Mouse (Mus musculus): Measurements from ENCODE around the gene Cntn5. TPM values are rescaled to one million over a fixed set of nuclear protein-coding genes. Genes with fewer than 3 reads are reported as not detected.

The Cntn5 gene
- polyA plus RNA-seq, 1 experiment from 2014 or later: not detected

DNA sequence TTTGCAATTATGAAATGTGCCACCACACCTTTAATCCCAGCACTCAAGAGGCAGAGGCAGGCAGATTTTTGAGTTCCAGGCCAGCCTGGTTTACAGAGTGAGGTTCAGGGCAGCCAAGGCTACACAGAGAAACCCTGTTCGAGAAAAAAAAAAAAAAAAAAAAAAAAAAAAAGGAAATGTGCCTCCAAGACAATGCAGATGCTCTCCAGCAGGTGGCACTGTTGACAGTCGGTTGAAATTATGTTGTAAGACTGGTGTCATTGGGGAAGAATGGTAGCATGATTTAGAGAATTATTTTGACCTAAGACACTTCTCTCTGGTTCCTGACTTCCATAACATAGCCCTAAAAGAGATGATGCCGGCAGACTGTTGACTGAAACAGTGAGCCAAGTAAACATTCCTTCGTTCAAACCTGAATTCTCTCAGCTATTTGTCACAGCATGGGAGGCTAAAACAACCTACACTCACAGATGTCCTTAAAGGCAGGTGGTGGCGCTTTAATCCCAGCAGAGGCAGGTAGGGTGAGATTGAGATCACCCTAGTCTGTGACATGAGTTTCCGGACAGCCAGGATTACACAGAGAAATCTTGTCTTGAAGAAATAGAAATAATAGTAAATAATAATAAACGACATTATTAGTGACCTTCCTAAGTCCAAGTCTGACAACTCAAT lies 579.7 kb downstream of the Cntn5 start:
- no peaks in the 10 kb centered on the region for H3K79me2 ChIP-seq (ENCODE audit: inconsistent target)
- no peak overlapping the region for H3K27ac ChIP-seq
- H3K4me3 ChIP-seq (ENCODE audit: inconsistent target): no peak overlapping the region
- WGBS (ENCODE audit: missing documents): 51% methylated on average over 6 of the region's 7 CpGs
- no peaks in the 10 kb centered on the region for H3K36me3 ChIP-seq (ENCODE audit: inconsistent target)

- no peaks in the 10 kb centered on the region for H3K36me3 ChIP-seq (ENCODE audit: inconsistent target)
- H3K4me3 ChIP-seq (ENCODE audit: inconsistent target): no peak overlapping the region
- H3K79me2 ChIP-seq (ENCODE audit: inconsistent target): no peaks in the 10 kb centered on the region
- no peak overlapping the region for H3K27ac ChIP-seq
- WGBS (ENCODE audit: missing documents): 66% methylated on average over 2 of the region's 2 CpGs
These were observed 635.2 kb downstream of the Cntn5 start for GRCm38 (mm10) chr9:10269342-10269741.

DNA sequence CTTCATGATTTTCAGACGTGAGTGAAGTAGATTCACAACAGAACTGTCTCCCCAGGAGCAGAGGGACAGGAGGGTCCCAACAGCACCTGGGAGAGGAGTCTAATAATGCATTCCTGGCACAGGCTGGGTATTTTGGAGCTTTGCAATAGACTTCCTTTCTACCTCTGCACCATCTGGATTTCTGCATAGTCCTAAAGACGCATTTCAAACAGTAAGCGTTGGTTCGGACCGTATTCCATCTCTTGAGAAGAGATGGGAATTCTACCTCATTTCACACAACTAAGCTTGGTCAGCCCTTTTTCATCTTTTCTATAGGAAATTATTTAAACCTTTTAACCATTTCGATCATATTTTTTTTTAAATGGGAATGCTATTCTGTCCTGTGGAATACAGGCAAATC lies 635.7 kb downstream of the Cntn5 start:
- 76% methylated on average over 6 of the region's 6 CpGs for WGBS (ENCODE audit: missing documents)
- Histone ChIP-seq H3K36me3 (ENCODE audit: inconsistent target) (no peaks in the 10 kb centered on the region), H3K79me2 (ENCODE audit: inconsistent target) (no peaks in the 10 kb centered on the region), H3K4me3 (ENCODE audit: inconsistent target) (no peak overlapping the region), H3K27ac (no peak overlapping the region)

DNA sequence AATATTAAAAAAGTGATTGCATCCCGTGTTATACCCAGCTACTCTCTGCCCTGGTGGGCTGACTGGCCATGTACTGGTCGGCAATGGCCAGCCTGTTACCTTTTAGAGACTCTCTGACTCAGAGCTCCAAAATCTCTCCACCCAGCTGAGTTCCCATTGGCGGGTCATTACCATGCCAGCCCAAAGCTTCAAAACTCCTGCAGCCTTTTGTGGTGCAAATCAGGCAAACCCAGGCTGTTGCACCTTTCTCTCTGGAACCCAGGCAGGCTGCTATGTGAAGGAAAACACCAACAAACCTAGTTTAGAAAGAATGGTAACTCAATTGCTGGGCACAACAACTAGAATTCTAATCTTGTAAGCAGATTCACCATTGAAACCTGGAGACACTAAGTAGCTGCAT lies 639.0 kb downstream of the Cntn5 start:
- no peaks in the 10 kb centered on the region for H3K36me3 ChIP-seq (ENCODE audit: inconsistent target)
- H3K79me2 ChIP-seq (ENCODE audit: inconsistent target): no peaks in the 10 kb centered on the region
- H3K27ac ChIP-seq: no peak overlapping the region
- H3K4me3 ChIP-seq (ENCODE audit: inconsistent target): no peak overlapping the region
- WGBS (ENCODE audit: missing documents): 55% methylated on average over 3 of the region's 3 CpGs

GRCm38 (mm10) chr9:10233364-10233763 lies 671.2 kb downstream of the Cntn5 start:
- Histone ChIP-seq H3K27ac (no peak overlapping the region), H3K36me3 (ENCODE audit: inconsistent target) (no peaks in the 10 kb centered on the region), H3K79me2 (ENCODE audit: inconsistent target) (no peaks in the 10 kb centered on the region), H3K4me3 (ENCODE audit: inconsistent target) (no peak overlapping the region)
- WGBS (ENCODE audit: missing documents): 81% methylated on average over 4 of the region's 4 CpGs

- Histone ChIP-seq H3K4me3 (ENCODE audit: inconsistent target) (no peak overlapping the region), H3K27ac (no peak overlapping the region), H3K36me3 (ENCODE audit: inconsistent target) (no peaks in the 10 kb centered on the region), H3K79me2 (ENCODE audit: inconsistent target) (no peaks in the 10 kb centered on the region)
- WGBS (ENCODE audit: missing documents): 57% methylated on average over 1 of the region's 1 CpGs
These were observed 672.5 kb downstream of the Cntn5 start for GRCm38 (mm10) chr9:10232066-10232465.

- Histone ChIP-seq H3K27ac (no peak overlapping the region), H3K4me3 (ENCODE audit: inconsistent target) (no peak overlapping the region)
These were observed 673.6 kb downstream of the Cntn5 start for GRCm38 (mm10) chr9:10230973-10231372.

DNA sequence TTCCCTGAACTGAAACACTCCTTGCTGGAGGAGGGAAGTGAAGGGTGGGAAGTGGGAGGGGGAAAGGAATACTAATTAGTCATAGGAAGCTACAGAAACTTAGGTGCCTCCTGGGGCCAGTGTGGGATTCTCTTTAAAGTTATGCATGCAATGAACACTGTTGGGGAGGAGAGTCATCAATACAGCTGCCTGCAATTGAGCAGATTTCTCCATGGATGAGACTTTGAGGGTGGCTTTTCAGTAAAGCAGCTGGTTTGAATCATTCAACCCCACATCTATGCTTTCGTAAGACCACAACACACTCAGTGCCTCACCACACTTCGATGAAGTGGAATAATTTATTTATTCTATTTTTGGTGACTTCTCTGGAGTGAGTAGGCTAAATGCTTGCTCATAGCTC lies 674.9 kb downstream of the Cntn5 start:
- 86% methylated on average over 2 of the region's 2 CpGs for WGBS (ENCODE audit: missing documents)
- Histone ChIP-seq H3K79me2 (ENCODE audit: inconsistent target) (no peaks in the 10 kb centered on the region), H3K36me3 (ENCODE audit: inconsistent target) (no peaks in the 10 kb centered on the region), H3K27ac (no peak overlapping the region), H3K4me3 (ENCODE audit: inconsistent target) (no peak overlapping the region)

More at GRCm38 (mm10) chr9:10230973-10231372, 673.6 kb downstream of the Cntn5 start:
- H3K36me3 ChIP-seq (ENCODE audit: inconsistent target): no peaks in the 10 kb centered on the region
- no peaks in the 10 kb centered on the region for H3K79me2 ChIP-seq (ENCODE audit: inconsistent target)

DNA sequence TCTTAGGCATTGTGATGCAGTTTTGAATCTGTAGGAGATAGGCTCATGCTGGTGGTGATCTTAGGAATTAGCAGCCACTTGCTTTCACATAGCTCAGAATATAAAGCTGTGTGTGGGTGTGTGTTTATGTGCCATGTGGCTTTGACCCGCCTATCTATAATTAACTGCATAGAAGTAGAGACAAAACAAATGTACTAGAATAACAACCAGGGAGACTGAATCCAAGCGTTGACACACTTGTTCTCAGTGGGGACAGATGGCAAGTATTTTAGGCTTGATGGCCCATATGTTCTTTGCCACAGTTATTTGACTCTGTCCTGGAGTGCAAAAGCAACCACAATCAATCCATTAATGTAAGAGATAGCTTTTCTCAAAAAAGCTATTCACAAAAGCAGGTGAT lies 678.6 kb downstream of the Cntn5 start:
- Histone ChIP-seq H3K4me3 (ENCODE audit: inconsistent target) (no peak overlapping the region), H3K36me3 (ENCODE audit: inconsistent target) (no peaks in the 10 kb centered on the region), H3K27ac (no peak overlapping the region), H3K79me2 (ENCODE audit: inconsistent target) (no peaks in the 10 kb centered on the region)
- WGBS (ENCODE audit: missing documents): 95% methylated on average over 2 of the region's 2 CpGs

DNA sequence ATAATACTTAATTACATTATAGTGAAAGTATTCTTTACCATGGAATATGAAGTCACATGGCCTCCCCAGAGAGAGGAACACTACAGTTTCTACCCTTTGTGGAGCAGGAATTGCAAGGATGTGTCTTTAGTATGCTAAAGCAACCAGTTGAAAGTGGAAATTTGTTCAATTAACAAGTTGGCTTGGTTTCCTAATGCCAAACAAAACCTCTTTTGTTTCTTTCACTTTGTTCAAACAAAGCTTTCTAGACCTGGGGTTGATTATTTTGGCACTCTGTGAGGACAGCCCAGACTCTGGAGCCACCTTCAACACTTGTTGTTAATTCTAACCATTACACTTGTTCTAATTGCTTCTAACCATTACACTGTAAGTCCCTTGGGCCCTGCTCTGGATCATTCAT lies 718.5 kb downstream of the Cntn5 start:
- Histone ChIP-seq H3K27ac (no peak overlapping the region), H3K4me3 (ENCODE audit: inconsistent target) (no peak overlapping the region), H3K79me2 (ENCODE audit: inconsistent target) (no peaks in the 10 kb centered on the region), H3K36me3 (ENCODE audit: inconsistent target) (no peaks in the 10 kb centered on the region)

GRCm38 (mm10) chr9:10170526-10170925 lies 734.0 kb downstream of the Cntn5 start:
- 94% methylated on average over 3 of the region's 3 CpGs for WGBS (ENCODE audit: missing documents)

GRCm38 (mm10) chr9:10121350-10122057 lies 783.1 kb downstream of the Cntn5 start:
- H3K27ac ChIP-seq: no peak overlapping the region
- 55% methylated on average over 1 of the region's 1 CpGs for WGBS (ENCODE audit: missing documents)
- no peaks in the 10 kb centered on the region for H3K79me2 ChIP-seq (ENCODE audit: inconsistent target)
- H3K36me3 ChIP-seq (ENCODE audit: inconsistent target): no peaks in the 10 kb centered on the region
- H3K4me3 ChIP-seq (ENCODE audit: inconsistent target): no peak overlapping the region

More at GRCm38 (mm10) chr9:10170526-10170925, 734.0 kb downstream of the Cntn5 start:
- Histone ChIP-seq H3K36me3 (ENCODE audit: inconsistent target) (no peaks in the 10 kb centered on the region), H3K4me3 (ENCODE audit: inconsistent target) (no peak overlapping the region), H3K27ac (no peak overlapping the region), H3K79me2 (ENCODE audit: inconsistent target) (no peaks in the 10 kb centered on the region)

GRCm38 (mm10) chr9:10116581-10116980 lies 788.0 kb downstream of the Cntn5 start:
- H3K27ac ChIP-seq: no peak overlapping the region
- no peak overlapping the region for H3K4me3 ChIP-seq (ENCODE audit: inconsistent target)
- H3K36me3 ChIP-seq (ENCODE audit: inconsistent target): no peaks in the 10 kb centered on the region
- WGBS (ENCODE audit: missing documents): 73% methylated on average over 1 of the region's 1 CpGs
- H3K79me2 ChIP-seq (ENCODE audit: inconsistent target): no peaks in the 10 kb centered on the region

DNA sequence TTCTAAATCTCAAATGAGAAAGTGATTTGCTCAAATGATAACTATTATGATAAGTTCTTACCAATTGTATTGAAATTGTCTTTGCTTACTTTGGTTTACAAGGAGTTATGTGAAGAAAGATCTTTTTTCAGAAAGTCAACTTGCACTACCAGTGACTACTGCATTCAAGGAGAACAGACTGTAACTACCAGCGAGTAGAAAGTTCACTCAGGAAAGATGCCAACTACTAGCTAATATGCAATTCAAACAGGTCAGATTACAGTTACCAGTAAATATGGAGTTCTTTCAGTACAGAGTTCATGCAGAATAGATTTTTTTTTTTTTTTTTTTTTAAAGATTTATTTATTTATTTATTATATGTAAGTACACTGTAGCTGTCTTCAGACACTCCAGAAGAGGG lies 795.4 kb downstream of the Cntn5 start:
- 93% methylated on average over 1 of the region's 1 CpGs for WGBS (ENCODE audit: missing documents)
- Histone ChIP-seq H3K4me3 (ENCODE audit: inconsistent target) (no peak overlapping the region), H3K79me2 (ENCODE audit: inconsistent target) (no peaks in the 10 kb centered on the region), H3K36me3 (ENCODE audit: inconsistent target) (no peaks in the 10 kb centered on the region), H3K27ac (no peak overlapping the region)

DNA sequence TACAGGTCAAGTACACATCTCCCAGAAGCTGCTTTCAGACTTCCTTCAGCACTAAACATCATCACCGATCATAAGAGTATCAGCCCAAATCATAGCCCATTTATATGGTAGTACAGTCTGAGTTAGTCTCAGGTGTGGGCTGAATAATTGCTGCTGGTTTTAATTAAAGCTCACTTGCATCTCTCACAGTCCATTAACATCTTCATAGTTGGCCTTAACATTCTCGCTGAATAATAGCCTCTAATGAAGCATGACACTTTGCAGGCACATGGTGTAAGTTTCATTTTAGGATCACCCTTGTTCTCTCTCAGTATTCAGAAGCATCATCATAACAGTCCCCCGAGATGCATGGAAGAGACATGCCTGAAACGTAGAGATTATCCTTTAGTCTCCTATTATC lies 796.7 kb downstream of the Cntn5 start:
- no peak overlapping the region for H3K27ac ChIP-seq
- no peaks in the 10 kb centered on the region for H3K79me2 ChIP-seq (ENCODE audit: inconsistent target)
- no peaks in the 10 kb centered on the region for H3K36me3 ChIP-seq (ENCODE audit: inconsistent target)
- no peak overlapping the region for H3K4me3 ChIP-seq (ENCODE audit: inconsistent target)
- 81% methylated on average over 4 of the region's 4 CpGs for WGBS (ENCODE audit: missing documents)

Data from macrophage (primary cell).